Mouse (Mus musculus) kidney, postnatal 14 days (tissue): ENCODE results near the gene Frmd4b.
"Not testable (repeated sequence)": the region's sequence is repeated elsewhere in the genome, so short reads cannot be mapped to it uniquely, and the experiment has no call there.

ENCODE experiments used
- DNase-seq: peaks from one replicate; pipeline ENCODE4 v3.0.0; 2022; ENCODE audit warnings: mixed read lengths

Gene Frmd4b

DNA sequence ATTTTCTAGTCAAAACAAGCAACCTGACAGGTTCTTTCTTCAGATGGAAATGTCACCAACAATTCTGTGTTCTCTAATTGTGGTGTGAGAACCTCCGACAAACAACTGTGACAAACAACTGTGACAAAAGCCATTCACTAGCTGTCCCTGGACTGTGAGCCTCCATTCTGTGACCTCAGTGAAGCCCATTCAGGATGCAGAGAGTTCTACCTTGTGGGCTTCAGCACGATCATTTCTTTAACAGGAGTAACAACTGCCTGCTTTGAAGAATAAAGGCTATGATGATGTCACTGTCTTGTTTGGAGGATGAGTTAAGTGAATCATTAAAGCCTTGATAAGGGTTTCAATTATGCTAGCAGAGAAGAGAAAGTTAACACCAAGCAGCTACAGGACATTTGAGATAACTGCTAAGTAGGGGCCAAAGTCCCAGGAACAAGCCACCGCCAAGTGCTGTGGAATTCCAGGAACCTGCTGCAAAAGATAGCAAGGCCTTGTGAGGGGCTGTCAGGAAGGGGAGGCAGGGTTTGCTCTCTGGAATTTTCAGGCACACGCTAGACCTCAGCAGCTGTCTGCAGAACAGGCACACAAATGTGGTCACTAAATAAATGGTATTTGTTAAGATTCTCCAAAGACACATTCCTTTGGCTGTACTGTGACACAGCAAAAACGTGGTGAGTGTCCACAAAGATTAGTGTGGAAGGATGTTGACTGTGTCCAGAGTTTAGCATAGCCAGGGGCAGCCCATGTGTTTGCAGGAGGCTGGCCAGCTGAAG, 207.7 kb downstream of the Frmd4b start:
- DNase-seq = peak; percentile 41

DNA sequence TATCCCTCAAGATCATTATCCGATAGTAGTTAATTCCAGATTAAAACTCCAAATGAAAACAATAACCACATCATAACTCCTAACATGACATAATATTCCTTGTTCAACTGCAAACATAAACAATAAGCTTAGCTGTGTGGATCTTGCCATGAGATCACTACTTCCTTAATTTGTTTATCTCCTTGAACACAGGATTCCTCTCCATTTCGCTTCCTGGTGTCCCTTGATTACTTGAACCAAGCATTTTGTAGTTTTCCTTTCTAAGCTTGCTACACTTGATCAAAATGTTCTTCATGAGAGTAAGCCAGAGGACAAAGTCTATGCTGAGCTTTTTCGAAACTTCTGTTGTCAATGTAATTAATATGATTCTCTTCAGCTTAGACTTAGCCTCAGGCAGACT, 209.4 kb downstream of the Frmd4b start:
- DNase-seq = no peak

DNA sequence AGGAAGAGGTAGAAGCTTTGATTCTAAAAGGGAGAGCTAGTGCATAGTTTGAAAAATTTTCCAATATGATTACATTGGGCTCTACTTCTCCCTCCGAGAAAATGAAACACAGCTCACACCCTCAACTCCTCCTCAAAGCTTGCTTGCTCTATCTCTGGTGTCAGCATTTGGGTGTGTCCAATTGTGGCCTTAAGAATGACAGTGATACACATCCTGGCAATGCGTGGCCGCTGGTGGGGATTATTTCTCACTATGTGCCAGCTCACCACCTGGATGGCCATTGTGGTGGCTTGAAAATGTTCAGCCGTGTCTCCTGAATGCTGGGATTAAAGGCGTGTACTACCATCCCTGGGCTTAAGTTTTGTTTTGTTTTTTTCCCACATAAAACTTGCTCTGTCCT, 209.9 kb downstream of the Frmd4b start:
- DNase-seq = no peak

DNA sequence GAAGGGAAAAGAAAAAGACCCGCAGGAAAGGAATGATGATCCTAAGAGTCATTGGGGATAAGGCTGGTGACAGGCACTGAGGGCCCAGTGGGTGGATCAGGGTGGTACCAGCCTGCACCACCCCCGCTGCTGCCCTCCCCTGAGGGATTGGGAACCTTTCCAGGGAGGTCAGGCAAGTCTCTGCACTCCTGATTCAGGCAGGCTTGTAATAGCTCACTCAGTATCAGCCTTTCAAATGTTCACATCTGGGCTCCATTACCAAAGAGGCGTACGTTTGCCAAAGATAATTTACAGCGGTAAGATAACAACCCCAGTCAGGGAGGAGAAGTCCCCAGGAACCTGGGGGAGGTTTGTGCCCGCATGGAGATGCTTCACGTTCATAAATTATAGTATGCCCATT, 212.0 kb downstream of the Frmd4b start:
- no peak for DNase-seq

DNA sequence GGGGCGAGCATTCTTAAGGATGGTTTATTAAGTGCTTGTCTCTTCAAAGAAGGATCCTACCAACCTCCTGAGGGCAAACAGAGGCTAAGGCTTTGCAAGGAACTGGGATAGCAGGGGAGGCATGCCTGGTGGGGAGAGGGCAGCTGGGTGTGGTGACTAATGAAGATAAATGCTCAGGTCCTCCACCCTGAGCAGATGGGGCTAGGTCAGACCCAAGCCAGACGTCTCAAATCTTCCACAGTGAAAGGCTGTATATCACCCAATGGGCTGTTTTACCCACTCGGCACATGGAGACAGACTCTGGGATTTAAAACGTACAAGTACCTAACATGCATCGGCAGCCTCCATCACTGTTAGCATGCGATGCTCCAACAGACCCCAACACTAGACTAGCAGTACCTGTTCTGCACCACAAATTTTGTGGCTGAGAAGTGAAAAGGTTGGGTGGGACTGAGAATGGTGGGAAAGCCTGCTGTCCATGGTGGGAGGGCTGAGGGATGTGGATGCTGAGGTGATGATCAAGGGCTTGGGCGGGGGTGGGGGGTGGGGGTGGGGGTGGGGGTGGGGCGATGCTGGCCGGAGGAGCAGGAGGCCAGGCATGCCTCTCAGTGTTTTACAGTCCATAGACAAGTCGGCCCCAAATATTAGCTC, 214.4 kb downstream of the Frmd4b start:
- DNase-seq = no peak

DNA sequence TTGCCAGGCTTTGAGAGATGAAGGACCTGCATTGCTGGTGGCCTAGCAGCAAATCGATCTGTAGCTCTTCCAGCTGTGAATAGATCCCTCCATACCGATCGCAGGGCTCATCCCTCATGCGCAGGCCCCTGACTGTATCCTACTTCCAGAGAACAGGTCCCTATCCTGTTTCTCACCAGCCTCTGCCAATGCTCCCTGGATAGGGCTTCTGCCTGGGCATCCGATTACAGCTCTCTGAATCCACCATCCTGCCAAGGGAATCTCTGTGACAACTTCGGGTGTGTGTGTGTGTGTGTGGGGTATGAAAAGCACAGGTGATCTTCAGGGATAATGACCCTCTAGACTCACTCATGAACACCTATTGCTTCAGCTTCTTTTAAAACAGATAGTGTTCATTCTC, 216.9 kb downstream of the Frmd4b start:
- DNase-seq = no peak

DNA sequence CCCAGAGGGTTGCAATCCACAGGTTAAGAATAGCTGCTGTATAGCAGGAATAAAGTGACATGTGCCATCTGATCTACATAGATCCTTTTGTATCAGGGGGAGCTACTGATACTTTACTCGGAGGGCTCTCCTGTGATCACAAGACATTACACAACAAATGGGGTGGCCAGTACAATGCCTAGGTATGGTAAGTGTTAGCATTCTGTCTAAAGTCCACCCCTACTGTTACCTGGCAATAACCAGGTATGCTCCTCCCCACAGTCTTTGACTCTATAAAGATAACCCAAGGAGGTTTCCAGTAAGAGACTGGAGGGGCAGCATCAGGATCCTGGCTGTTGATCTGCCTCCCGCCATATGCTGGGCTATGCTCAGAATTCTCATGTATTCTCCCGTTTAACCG, 219.4 kb downstream of the Frmd4b start:
- no peak for DNase-seq

DNA sequence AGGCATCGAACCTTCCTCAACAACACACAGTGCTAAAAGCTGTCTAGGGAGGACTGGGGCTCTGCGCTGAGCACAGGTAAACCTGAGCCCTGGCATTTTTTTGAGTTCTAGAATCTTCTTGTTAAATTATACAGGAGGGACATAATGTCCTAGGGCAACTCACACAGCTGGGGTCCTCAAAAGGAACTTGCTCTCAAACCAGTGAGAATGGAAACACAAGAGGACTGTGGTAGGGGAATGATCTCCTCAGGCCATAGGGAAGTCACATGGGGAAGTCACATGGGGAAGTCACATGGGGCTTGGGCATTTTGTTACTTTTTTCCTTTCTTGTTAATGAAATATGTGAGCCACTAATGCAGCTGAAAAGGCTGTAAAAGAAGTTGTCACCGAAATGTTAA, 220.4 kb downstream of the Frmd4b start:
- no peak for DNase-seq

DNA sequence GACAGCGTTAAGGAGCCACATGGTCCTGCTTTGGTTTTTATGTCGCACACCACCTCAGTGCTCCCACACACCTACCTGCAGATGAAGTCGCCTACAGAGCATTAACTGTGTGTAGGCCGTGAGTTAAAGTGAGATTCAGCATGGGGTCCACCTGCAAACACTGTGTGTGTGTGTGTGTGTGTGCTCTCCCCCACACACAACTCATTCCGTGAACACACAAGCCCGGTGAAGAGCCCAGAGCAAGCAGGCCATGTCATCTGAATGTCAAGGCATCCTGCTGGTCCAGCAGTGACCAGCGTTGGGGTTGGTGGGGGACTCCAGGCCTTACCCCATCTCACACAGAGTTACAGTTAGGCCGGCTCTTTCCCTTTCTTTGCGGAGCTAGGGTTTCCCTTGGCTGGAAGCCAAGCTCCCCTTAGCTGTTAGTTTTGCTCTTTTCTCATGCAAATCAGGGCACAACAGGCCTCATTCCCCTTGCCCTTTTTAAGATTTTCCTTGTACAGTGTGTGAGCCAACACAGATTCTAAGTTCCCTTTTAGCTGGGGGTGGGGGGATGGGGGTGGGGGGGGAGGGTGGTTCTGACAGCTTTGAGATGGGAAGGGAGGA, 220.9 kb downstream of the Frmd4b start:
- peak; percentile 41 for DNase-seq

DNA sequence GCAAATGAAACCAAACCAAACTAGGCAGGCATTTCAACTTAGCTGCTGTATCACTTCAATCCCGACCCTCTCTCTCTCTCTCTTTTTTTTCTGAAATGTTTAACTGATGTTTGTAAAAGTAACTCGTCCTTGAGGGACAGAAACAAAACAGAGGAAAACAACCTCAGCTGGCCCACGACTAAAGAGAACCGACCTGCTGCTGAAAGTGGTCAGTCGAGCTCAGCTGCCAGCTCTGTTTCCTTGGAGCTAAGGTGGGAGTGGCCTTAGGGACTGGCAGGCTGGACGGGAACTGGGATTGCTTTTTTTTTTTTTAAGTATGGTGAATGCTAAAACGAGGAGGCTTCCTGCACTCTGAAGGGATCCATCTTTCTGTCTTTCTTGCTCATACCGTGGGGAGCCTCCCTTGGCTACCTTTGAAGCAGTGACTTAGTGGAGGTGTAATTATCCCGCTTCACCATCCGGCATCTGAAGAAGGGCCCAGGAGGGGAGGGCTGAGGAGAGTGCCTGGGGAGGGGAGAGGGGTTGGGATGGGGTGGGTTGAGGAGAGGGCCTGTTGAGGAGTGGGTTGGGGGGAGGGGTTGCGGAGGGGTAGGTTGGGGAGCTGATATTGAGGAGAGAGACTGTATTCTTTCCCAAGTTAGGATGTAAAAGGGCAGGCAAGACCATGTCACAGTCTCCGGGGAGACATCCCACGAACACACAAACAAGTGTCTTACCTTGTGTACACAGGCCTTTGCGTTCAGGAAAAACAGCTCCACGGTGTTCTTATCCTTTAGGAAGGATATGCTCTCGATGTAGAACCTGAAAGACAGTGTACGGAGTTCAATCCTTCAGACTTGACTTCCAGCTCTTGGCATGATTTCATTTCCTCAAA, 221.6 kb downstream of the Frmd4b start:
- peak; percentile 63 for DNase-seq

DNA sequence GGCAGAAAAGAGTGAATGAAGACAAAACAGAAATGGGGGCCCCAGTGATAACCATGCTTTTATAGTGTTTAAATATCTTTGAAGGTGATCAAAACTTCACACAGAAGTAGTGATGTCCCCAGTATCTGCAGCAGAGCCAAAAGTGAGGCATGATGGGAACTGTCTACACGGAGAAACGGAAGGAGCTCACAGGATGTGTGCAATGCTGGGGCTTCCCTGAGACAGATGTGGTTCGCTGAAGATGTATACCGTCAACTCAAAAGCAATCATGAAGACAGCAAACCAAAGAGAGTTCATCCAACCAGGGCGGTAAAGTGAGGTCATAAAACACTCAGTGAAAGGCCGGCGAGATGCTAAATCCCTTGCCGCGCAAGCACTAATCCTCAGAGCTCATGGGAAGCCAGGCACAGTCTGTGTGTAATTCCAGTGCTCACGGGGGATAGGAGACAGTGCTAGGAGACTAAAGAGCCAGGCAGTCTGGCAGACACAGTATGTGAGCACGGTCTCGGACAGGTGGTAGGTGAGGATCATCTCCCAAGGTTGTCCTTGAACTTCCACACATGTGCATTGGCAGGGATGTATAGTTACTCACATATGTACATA, 222.8 kb downstream of the Frmd4b start:
- DNase-seq = no peak

DNA sequence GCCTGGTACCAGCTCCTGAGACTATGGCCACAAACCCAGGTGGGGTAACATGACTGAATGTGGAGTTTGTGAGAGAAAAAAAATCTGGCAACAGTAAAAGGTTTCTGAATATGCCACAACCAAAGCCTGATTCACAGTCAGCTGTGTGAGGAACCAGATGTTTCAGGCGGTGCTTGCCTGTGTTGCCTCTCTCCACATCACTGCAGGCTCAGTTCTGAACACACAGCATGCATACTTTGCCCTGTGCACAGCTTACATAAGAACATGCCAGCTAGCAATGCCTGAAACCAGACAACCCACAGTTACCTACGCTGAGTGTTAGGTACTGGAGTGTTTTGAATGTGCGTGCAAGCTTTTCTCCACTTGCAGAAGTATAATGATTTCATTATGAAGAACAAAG, 224.4 kb downstream of the Frmd4b start:
- DNase-seq = no peak

DNA sequence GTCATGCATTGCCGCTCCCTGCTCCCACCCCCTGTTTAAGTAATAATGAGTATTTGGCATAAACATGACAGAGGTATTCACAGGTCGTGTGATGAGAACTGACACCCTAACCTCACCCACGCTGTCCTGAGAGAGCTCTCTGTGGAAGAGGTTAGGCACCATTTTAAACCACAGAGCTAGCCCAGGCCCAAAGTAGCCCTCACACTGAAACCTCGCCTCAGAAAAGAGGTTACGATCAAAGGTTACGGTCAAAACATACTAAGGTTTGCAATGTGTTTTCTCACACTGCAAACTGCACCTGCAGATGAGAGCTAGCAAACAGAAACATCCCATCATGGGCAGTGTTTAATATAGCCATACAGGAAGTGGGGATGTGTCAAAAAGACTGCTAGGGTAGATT, 230.0 kb downstream of the Frmd4b start:
- no peak for DNase-seq

DNA sequence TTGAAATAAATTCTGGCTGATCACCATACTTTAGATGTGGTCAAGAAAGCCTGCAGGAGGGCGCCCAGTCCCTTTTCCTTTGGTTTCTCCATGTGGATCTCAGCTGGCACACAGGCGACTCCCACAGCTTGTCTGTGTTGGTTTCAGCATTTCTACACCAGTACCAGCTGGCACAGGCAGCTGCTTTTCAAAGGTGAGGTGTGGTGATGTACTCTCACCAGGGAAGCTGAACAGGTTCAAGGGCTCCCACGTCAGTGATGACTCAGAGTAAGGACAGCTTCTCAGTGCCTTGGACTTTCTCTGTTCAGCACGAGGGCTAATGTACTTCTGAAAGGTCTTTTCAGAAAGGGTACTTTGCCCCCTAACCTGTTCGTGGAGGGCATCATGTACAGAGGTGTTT, 232.4 kb downstream of the Frmd4b start:
- DNase-seq = no peak

DNA sequence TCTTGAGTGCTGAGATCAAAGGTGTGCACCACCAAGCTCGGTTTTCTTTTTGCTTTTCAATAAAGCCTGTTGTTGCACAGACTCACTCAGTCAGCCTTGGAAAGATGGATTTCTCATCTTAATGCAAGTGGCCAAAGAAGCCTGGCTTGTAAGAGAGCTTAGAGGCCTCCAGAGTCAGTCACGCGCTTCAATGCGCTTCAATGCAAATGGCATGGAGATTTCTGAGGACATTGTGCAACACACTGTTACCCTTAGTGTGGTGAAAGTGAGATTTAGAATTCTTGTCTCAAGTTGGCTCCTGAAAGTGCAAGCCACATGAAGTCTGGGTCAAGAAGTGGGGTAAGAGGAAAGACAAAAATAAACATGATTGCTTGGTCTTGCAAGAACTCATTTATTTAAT, 236.1 kb downstream of the Frmd4b start:
- DNase-seq = no peak

DNA sequence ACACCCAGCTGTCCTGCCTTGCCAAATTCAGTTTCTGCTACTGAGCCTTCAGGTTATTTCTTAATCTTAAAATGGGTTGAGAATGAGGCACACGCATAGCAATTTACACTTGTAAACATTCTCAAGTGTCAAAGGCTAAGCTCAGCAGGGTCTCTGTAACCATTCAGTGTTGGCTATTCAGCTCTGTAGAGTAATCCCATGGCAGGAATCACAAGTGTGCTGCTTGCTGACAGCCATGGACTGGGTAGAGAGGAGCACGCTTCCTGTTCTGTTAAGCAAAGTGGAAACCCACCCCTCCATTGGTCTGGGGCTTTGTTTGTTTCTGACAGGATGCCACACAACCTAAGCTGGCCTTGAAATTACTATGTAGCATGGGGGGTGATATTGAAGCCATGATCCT, 246.4 kb downstream of the Frmd4b start:
- no peak for DNase-seq

DNA sequence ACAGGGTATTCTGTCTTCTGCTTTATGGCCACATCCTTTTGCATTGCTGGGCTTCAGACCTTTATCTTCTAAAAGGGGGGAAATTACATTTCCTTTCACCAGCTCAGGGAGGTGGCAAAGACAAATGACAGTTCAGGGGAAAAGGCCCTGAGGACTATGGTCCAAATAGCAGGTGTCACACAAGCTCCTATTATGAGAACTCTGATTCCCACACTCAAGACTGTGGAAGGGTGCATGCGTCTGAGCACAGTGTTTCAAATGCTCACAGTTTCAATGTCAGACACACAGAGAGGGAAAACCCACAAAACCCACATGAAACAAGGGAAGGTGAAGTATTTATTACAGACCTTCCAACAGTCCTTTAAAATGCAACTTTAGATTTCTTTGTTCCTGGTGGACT, 246.9 kb downstream of the Frmd4b start:
- no peak for DNase-seq

DNA sequence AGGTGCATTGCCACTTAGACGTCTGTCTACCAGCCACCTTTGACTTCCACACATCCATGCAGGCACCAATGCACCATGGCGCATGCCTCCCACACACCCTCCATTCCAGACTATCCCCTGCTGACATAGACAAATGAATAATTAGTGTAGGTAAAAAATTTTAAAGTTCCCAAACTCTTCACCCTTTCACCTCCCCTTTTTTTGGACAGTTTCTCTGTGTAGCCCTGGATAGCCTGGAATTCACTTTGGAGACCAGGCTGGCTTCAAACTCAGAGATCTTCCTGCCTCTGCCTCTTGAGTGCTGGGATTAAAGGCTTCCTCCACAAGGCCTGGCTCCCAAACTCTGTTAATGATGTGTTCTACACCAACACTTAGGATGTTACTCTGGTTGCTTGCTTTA, 253.5 kb downstream of the Frmd4b start:
- DNase-seq = no peak

DNA sequence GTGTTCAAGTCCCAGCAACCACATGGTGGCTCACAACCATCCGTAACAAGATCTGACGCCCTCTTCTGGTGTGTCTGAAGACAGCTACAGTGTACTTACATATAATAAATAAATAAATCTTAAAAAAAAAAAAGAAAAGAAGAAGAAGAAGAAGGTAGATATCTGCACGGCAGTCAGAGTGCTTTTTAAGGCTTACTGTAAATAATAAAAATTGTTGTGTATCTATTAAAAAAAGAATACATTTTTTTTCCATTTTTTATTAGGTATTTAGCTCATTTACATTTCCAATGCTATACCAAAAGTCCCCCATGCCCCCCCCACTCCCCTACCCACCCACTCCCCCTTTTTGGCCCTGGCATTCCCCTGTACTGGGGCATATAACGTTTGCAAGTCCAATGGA, 259.7 kb downstream of the Frmd4b start:
- DNase-seq = not testable (repeated sequence)

DNA sequence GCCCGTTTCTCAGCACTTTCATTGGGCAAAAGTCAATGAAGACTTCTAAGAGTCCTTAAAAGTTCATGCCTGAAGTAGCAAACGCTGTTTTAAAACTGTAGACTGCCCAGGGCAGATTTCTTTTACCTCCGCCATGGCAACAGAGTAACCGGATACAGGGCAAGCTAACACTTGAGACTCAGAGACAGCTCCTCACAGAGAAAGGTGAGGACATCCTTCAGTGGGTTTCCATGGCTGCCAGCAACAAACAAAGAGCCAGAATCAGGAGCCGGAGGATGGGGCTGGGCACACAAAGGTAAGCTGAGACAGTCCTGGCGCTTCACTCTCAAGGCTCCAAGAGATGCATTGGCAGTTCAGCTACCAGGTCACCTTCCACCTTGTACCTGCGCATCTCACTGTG, 260.7 kb downstream of the Frmd4b start:
- DNase-seq = no peak

DNA sequence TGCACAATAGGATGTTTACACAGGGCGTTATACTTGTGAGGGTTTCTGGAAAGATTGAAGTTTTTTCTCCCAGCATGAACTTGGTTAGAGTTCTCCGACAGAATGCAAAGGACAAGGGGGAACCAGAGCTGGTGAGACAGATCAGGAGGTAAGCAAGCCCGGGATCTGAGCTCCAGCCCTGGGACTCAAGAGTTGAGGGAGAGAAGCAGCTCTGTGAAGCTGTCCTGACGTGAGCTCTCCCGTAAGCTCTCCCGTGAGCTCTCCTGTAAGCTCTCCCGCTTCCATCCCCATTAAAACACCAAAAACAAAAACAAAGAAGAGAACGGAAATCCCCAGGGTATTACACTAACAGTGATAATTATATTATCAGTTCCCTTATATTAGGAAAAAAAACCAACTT, 262.2 kb downstream of the Frmd4b start:
- no peak for DNase-seq

DNA sequence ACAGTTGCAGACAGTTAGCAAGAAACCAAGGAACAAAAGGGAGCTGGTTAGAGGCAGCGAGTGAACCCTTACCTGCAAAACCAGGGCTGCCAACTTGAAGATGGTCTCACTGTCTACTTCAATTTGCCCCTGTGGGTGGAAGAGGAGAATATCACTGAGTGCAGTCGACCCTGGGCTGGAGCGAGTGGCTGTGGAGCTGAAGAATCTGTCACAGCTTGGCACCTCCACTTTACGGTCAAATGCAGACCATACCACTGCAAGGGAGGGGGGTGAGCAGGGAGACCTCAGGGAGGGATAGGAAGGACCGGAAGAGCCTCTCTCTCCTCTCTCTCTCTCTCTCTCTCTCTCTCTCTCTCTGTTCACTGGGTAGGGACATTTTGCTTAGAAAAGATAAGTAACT, 263.4 kb downstream of the Frmd4b start:
- DNase-seq = peak; percentile 17

DNA sequence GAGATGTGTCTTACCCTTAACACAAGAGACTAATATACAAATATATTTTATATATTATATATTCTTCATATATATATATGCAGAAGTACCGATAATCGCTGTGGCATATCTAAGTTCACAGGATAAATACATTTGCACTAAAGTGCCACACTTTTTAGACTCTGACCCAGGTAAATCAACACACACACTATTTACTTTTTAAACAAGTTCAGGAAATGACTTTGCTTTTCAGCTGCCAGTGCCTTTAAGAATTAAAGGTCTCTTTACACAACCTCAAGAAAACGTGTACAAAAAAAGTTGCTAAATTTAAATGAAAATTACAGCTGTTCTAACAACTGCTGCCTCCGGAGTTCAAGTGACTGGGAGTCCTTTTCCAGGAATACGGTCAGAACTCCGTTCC, 264.0 kb downstream of the Frmd4b start:
- DNase-seq = no peak
